In genomic region chr7:75411226-75411625, GRCm38 (mm10) we compare ENCODE assay signal across 33 mouse cellular contexts. TPM values are rescaled to one million over a fixed set of nuclear protein-coding genes. Genes with fewer than 3 reads are reported as not detected.
A peak's percentile ranks its signal among the peaks of the same experiment; 100 is the strongest.
DNase-seq lines count a peak whose midpoint lies in the region; ATAC-seq and TF ChIP-seq lines count a peak whose summit lies in the region.
"Had no signal": no experiment of that assay in that cellular context is flagged by ENCODE, and none has a peak within 500 bp of the region (broad histone marks: within the 10 kb centered on the region; RNA-seq: fewer than 3 reads in every experiment).

No protein-coding gene starts in this region.

- intact Hi-C loops in heart, postnatal 36 days (cut with DNase I), result no loop called here

- no peak for TF ChIP-seq POLR2A in small intestine, adult 2 months (IDR thresholded peaks at IDR 0.05; ENCODE audit: low read depth, low read length)

- H3K4me3 ChIP-seq in intestine, embryonic 16.5 days (ENCODE audit: low read length), result no peak overlapping the region
- H3K4me3 ChIP-seq in small intestine, adult 2 months (ENCODE audit: low read depth, low read length), result no peak overlapping the region
- no peak overlapping the region for H3K4me3 ChIP-seq in midbrain, embryonic 13.5 days (replicated peaks)
- H3K4me3 ChIP-seq: embryonic facial prominence, embryonic 12.5 days; embryonic facial prominence, embryonic 15.5 days; erythroblast, embryonic 14.5 days; forebrain, embryonic 12.5 days; forebrain, embryonic 15.5 days; gastrocnemius, adult 2 months; heart, embryonic 12.5 days; heart, embryonic 15.5 days had no signal

- no peak overlapping the region for H3K4me2 ChIP-seq in intestine, embryonic 16.5 days (ENCODE audit: low read depth, low read length)
- H3K4me2 ChIP-seq in midbrain, embryonic 13.5 days (replicated peaks), result no peak overlapping the region
- H3K4me2 ChIP-seq: embryonic facial prominence, embryonic 12.5 days; embryonic facial prominence, embryonic 15.5 days; forebrain, embryonic 12.5 days; forebrain, embryonic 15.5 days; heart, embryonic 12.5 days; heart, embryonic 15.5 days; hindbrain, embryonic 14.5 days had no signal

- no peak for ATAC-seq in intestine, embryonic 16.5 days
- ATAC-seq in midbrain, embryonic 13.5 days, result no peak
- ATAC-seq: activated CD4-positive, CD25-positive, alpha-beta regulatory T cell, adult 4 months; forebrain, embryonic 15.5 days; hindbrain, postnatal 0 days; inflammation-experienced regulatory T-cells, adult 6 months had no signal

- H3K9ac ChIP-seq in intestine, embryonic 16.5 days (ENCODE audit: low read depth, low read length), result no peak overlapping the region
- H3K9ac ChIP-seq in midbrain, embryonic 13.5 days (replicated peaks), result no peak overlapping the region
- H3K9ac ChIP-seq: embryonic facial prominence, embryonic 12.5 days; embryonic facial prominence, embryonic 15.5 days; forebrain, embryonic 12.5 days; forebrain, embryonic 15.5 days; heart, embryonic 12.5 days; heart, embryonic 15.5 days; hindbrain, embryonic 14.5 days had no signal

- no peaks in the 10 kb centered on the region for H3K9me3 ChIP-seq in intestine, embryonic 16.5 days (ENCODE audit: control insufficient read depth, low read length)
- no peaks in the 10 kb centered on the region for H3K9me3 ChIP-seq in midbrain, embryonic 13.5 days
- H3K9me3 ChIP-seq: embryonic facial prominence, embryonic 12.5 days; embryonic facial prominence, embryonic 15.5 days; forebrain, embryonic 12.5 days; forebrain, embryonic 15.5 days; G1E; heart, embryonic 12.5 days; heart, embryonic 15.5 days had no signal

- peak; percentile 76 for DNase-seq in heart, adult 11 months
- no peak for DNase-seq in heart, postnatal 36 days
- peak; percentile 33 for DNase-seq in NIH3T3 (ENCODE audit: low read depth)
- no peak for DNase-seq in frontal cortex, postnatal 14 days (ENCODE audit: low spot score in 2 of 2)
- no peak for DNase-seq in layer of hippocampus, adult 9-10 months (ENCODE audit: low spot score)
- DNase-seq: adrenal gland, adult 8-10 months; adrenal gland, postnatal 36 days; B cell, adult 2 months; cerebellum, adult 11 months; cerebellum, adult 2 months; cerebellum, postnatal 10 days; gastrocnemius, adult 2 months; gastrocnemius, postnatal 14 days; heart, adult 18-20 months; heart, postnatal 10 days; heart, postnatal 4 days; kidney, adult 18-20 months had no signal

- peak overlapping the region; percentile 26; the same call in 1 of the 2 replicates for H3K27ac ChIP-seq in intestine, embryonic 16.5 days (ENCODE audit: low read length)
- peak overlapping the region; percentile 69 for H3K27ac ChIP-seq in small intestine, adult 2 months (ENCODE audit: insufficient read depth, low read depth, low read length)
- no peak overlapping the region for H3K27ac ChIP-seq in midbrain, embryonic 13.5 days
- H3K27ac ChIP-seq: embryonic facial prominence, embryonic 12.5 days; embryonic facial prominence, embryonic 15.5 days; forebrain, embryonic 12.5 days; forebrain, embryonic 15.5 days; gastrocnemius, adult 2 months; heart, embryonic 15.5 days; hindbrain, embryonic 14.5 days; hindbrain, postnatal 0 days had no signal

- WGBS in intestine, embryonic 16.5 days, result 46% methylated on average over 6 of the region's 6 CpGs
- WGBS in small intestine, adult 2 months, result 22% methylated on average over 6 of the region's 6 CpGs
- WGBS in midbrain, embryonic 13.5 days, result 77% methylated on average over 6 of the region's 6 CpGs

- no peaks in the 10 kb centered on the region for H3K36me3 ChIP-seq in intestine, embryonic 16.5 days (ENCODE audit: control insufficient read depth, insufficient read depth, low read length)
- H3K36me3 ChIP-seq in small intestine, adult 2 months (ENCODE audit: control insufficient read depth, insufficient read depth, low read length), result no peaks in the 10 kb centered on the region
- H3K36me3 ChIP-seq in midbrain, embryonic 13.5 days, result no peaks in the 10 kb centered on the region
- H3K36me3 ChIP-seq: embryonic facial prominence, embryonic 12.5 days; embryonic facial prominence, embryonic 15.5 days; forebrain, embryonic 12.5 days; forebrain, embryonic 15.5 days; G1E; heart, embryonic 12.5 days; heart, embryonic 15.5 days had no signal

- no peaks in the 10 kb centered on the region for H3K27me3 ChIP-seq in intestine, embryonic 16.5 days (replicated peaks; ENCODE audit: control insufficient read depth, insufficient read depth, low read length)
- no peaks in the 10 kb centered on the region for H3K27me3 ChIP-seq in small intestine, adult 2 months (ENCODE audit: control insufficient read depth, insufficient read depth, low read length)
- no peaks in the 10 kb centered on the region for H3K27me3 ChIP-seq in midbrain, embryonic 13.5 days
- H3K27me3 ChIP-seq: CH12.LX; embryonic facial prominence, embryonic 12.5 days; embryonic facial prominence, embryonic 15.5 days; forebrain, embryonic 15.5 days; heart, embryonic 12.5 days; heart, embryonic 15.5 days had no signal

- H3K4me1 ChIP-seq in intestine, embryonic 16.5 days (ENCODE audit: control insufficient read depth, insufficient read depth, low read length), result peaks cover 7% of the 10 kb centered on the region; the same call in 1 of the 2 replicates
- H3K4me1 ChIP-seq in small intestine, adult 2 months (ENCODE audit: control insufficient read depth, insufficient read depth, insufficient read length, low read length), result peaks cover 27% of the 10 kb centered on the region
- H3K4me1 ChIP-seq in midbrain, embryonic 13.5 days (replicated peaks), result no peaks in the 10 kb centered on the region
- H3K4me1 ChIP-seq: embryonic facial prominence, embryonic 12.5 days; embryonic facial prominence, embryonic 15.5 days; forebrain, embryonic 15.5 days had no signal

- peak; percentile 5; the same call in 1 of the 2 replicates for TF ChIP-seq CTCF in small intestine, adult 2 months (IDR thresholded peaks at IDR 0.05; ENCODE audit: extremely low read depth, insufficient read length, insufficient replicate concordance, low read depth, low read length)

RNA-seq across cellular contexts. Expression of gene Akap13, which starts 44.1 kb away (rescaled TPM):
- 10 to 100 TPM; 73.7 to 88.3 TPM for total RNA-seq in heart, postnatal 36 days (2021)
- 22.1 and 24.9 TPM in 2 replicates for polyA plus RNA-seq in intestine, embryonic 16.5 days (2015; fragmentation: Nextera tagmentation; extraction: Ambion mirVana)
- polyA plus RNA-seq in small intestine, adult 2 months (2012; rRNA removed), result 6.9 and 15.8 TPM in 2 replicates
- 17.1 and 19.2 TPM in 2 replicates for polyA plus RNA-seq in midbrain, embryonic 13.5 days (2015; fragmentation: Nextera tagmentation; extraction: Ambion mirVana)

Comparison
In these comparisons a context has a peak if more than half of its experiments do, and no peak if none do; other contexts are left out.
1. DNase-seq: peak in heart, adult 11 months (single experiment) and NIH3T3 (single experiment); none in heart, postnatal 36 days (0 of 2), frontal cortex, postnatal 14 days (0 of 2) and layer of hippocampus, adult 9-10 months (single experiment).